Mouse (Mus musculus): ENCODE measurements at regions not wholly inside any gene's neighbourhood (a gene's known extent, or its start where the extent isn't known, plus 50 kb on each side); places are given as distances from the start of the nearest gene placed in this dataset.
A peak's percentile ranks its signal among the peaks of the same experiment; 100 is the strongest.

- DNase-seq (ENCODE audit: extremely low read depth, insufficient read length, low spot score), result no peak
These were observed 183.5 kb downstream of the Phlda1 start for GRCm38 (mm10) chr10:111689587-111689986.

GRCm38 (mm10) chr10:111693762-111694161 is 187.7 kb downstream of the Phlda1 start:
- peak; percentile 18 for DNase-seq (ENCODE audit: extremely low read depth, insufficient read length, low spot score)

GRCm38 (mm10) chr10:111694227-111695200 is 188.4 kb downstream of the Phlda1 start:
- peak; percentile 22 for DNase-seq (ENCODE audit: extremely low read depth, insufficient read length, low spot score)

- no peak for DNase-seq (ENCODE audit: extremely low read depth, insufficient read length, low spot score)
These were observed 190.1 kb downstream of the Phlda1 start for GRCm38 (mm10) chr10:111695918-111696760.

GRCm38 (mm10) chr10:111696987-111697386 is 190.9 kb downstream of the Phlda1 start:
- DNase-seq (ENCODE audit: extremely low read depth, insufficient read length, low spot score), result no peak

GRCm38 (mm10) chr10:111699557-111700508 is 193.7 kb downstream of the Phlda1 start:
- no peak for DNase-seq (ENCODE audit: extremely low read depth, insufficient read length, low spot score)

- DNase-seq (ENCODE audit: extremely low read depth, insufficient read length, low spot score), result no peak
These were observed 194.5 kb downstream of the Phlda1 start for GRCm38 (mm10) chr10:111700570-111700969.

GRCm38 (mm10) chr10:111701138-111701537 is 195.1 kb downstream of the Phlda1 start:
- no peak for DNase-seq (ENCODE audit: extremely low read depth, insufficient read length, low spot score)

GRCm38 (mm10) chr10:111702435-111702834 is 196.3 kb downstream of the Phlda1 start:
- no peak for DNase-seq (ENCODE audit: extremely low read depth, insufficient read length, low spot score)

- DNase-seq (ENCODE audit: extremely low read depth, insufficient read length, low spot score), result no peak
These were observed 197.4 kb downstream of the Phlda1 start for GRCm38 (mm10) chr10:111703447-111703846.

- DNase-seq (ENCODE audit: extremely low read depth, insufficient read length, low spot score), result no peak
These were observed 205.5 kb downstream of the Phlda1 start for GRCm38 (mm10) chr10:111711519-111712113.

GRCm38 (mm10) chr10:111712991-111713390 is 206.9 kb downstream of the Phlda1 start:
- DNase-seq (ENCODE audit: extremely low read depth, insufficient read length, low spot score), result no peak

- DNase-seq (ENCODE audit: extremely low read depth, insufficient read length, low spot score), result no peak
These were observed 207.6 kb downstream of the Phlda1 start for GRCm38 (mm10) chr10:111713676-111714075.

GRCm38 (mm10) chr10:111715172-111715571 is 209.1 kb downstream of the Phlda1 start:
- no peak for DNase-seq (ENCODE audit: extremely low read depth, insufficient read length, low spot score)

GRCm38 (mm10) chr10:111719632-111720031 is 213.5 kb downstream of the Phlda1 start:
- DNase-seq (ENCODE audit: extremely low read depth, insufficient read length, low spot score), result no peak

GRCm38 (mm10) chr10:111721068-111721467 is 215.0 kb downstream of the Phlda1 start:
- DNase-seq (ENCODE audit: extremely low read depth, insufficient read length, low spot score), result no peak

GRCm38 (mm10) chr10:111723885-111724284 is 217.8 kb downstream of the Phlda1 start:
- no peak for DNase-seq (ENCODE audit: extremely low read depth, insufficient read length, low spot score)

- no peak for DNase-seq (ENCODE audit: extremely low read depth, insufficient read length, low spot score)
These were observed 218.7 kb downstream of the Phlda1 start for GRCm38 (mm10) chr10:111724574-111725414.

- no peak for DNase-seq (ENCODE audit: extremely low read depth, insufficient read length, low spot score)
These were observed 229.9 kb downstream of the Phlda1 start for GRCm38 (mm10) chr10:111736026-111736425.

Data from 3134 (cell line).